Mouse (Mus musculus): ENCODE results near the gene Gstm6.
"Not testable (repeated sequence)": the region's sequence is repeated elsewhere in the genome, so short reads cannot be mapped to it uniquely, and the experiment has no call there.

Gstm6 gene

DNA sequence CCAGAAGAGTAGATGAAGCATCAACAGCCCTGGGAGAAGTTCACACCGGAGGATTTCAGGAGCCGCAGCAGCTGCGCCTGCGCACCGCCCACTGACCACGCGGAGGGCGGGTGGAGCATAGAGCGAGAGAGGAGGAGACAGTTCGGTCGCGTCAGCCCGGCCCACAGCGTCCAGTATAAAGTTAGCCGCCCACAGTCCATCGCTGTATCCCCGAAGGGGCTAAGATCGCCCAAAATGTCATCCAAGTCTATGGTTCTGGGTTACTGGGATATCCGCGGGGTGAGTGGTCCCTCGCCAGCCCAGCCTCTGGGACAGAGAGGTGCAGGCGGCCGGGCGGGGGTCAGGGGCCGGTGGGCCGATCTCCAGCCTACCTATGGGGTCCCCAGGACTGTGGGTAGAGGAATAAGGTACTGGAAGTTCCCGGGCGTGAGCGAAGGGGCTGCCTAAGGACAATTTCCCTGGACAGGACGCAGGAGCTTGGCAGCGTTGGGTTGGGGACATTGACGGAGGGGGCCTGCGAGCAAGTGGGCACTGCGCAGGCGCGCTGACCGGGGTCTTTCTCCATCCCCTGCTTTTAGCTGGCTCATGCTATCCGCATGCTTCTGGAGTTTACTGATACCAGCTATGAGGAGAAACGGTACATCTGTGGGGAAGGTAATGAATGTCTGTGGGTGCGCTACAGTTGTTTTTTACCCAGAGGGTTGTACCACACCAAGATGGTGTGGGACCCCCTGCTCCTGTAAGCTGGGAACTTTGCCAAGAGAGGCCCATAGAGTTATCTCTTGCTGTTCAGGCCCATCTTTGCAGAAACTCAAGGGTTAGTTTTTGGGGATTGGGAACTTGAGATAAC lies 47.6 kb downstream of the Gstm6 start, which contains the start of gene Gstm5:
Gene Gstm5 (plus strand): TSS at position 102 of the 850 bp plus-strand sequence.
- intact Hi-C loops (cut with DNase I): no loop called here

DNA sequence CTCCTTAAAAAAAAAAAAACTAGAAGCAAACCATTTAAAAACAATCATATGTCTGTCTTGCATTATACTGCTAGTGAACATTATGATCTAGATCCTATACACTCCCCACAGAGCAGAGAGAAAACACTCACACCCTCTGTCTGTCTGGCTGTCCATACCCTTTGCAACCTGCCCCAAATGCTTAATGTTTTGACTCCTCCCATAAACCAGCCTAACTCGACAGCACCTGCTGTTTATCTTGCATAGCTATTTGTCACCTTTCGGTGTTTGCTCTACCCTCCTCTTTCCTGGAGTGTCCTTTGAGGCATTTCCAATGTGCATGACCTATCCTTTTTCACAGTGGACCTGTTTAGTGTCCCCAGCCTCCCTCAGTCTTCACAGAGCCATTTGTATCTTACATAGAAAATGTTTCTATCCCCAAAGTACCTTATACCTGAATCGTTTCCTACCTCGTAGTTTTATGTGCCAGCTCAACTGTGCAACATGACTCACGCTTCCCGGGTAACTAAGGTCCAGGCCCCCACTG lies 48.3 kb downstream of the Gstm6 start:
- intact Hi-C loops (cut with DNase I): no loop called here

DNA sequence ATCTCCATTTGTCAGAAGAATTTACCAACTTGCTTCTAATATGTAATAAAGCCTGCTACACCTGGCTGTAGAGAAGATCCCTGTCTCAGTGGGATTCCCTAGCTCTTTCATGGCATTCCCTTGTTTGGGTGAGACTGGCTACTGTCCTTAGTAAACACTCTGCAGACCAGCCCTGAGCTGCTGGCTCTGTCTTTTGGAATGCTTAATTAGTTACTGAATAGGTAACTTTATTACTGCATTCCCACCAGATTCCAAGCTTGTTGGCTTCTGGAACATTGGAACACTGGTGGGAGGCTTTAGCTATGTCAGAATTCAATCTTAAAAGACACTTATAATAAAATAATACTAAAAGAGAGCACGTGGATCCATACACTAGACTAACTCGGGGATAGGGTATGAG lies 54.3 kb downstream of the Gstm6 start:
- intact Hi-C loops (cut with DNase I): not testable (repeated sequence)

Measured in adrenal gland (tissue).